Mouse (Mus musculus): ENCODE measurements around the gene Pgm1. TPM values are rescaled to one million over a fixed set of nuclear protein-coding genes. Genes with fewer than 3 reads are reported as not detected.

The Pgm1 gene
- total RNA-seq, 2 experiments from 2014 or later = 58.6 to 62.7 TPM

DNA sequence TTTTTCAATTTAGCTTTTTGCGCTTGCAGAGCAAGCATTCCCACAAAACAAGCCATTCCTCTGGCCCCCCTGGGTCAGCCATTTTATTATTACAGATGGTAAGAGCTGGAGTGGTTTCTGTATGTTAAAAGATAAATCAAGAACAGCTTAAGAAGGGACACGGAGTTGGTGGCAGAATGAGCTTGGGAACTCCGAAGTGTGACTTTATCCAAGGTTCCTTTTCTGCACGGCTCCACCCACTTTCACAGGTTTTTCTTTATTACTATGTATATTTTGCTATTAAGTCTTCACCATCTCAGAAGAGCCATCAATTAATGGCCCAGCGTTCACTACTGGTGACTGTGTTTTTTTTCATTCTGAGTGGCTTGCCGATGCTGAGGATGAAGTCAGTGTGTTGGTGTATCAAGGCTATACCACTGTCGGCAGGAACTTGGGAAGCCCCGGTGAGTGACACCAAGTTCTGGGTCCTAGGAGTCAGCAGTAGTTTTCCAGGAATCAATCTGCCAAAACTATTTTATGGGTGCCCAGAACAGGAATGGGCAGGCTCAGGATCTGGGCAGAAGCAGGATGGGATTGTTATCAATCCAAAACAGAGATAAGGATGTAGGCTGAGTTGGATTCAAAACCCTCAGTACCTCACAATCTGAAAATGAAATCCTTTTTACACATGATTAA, 83.3 kb downstream of the Pgm1 start:
- no peak for DNase-seq

DNA sequence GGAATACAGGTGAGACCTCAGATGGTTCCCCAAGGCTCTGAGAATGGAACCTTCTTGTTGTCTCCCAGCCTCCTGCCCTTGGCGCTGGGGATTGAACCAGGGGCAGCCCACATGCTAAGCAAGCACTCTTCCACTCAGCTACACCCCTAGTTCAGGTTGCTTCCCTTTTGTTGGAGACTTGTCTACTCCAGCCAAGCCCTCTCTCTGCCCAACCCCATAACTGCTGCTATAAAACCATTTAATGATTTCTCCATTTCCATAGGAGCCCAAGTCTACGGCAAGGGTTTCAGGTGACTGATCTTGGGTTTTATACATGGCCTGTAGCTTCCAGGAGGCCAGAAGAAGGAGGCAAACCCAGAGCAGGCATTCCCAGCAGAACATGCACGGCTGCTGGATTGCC, 98.6 kb downstream of the Pgm1 start:
- DNase-seq = no peak

DNA sequence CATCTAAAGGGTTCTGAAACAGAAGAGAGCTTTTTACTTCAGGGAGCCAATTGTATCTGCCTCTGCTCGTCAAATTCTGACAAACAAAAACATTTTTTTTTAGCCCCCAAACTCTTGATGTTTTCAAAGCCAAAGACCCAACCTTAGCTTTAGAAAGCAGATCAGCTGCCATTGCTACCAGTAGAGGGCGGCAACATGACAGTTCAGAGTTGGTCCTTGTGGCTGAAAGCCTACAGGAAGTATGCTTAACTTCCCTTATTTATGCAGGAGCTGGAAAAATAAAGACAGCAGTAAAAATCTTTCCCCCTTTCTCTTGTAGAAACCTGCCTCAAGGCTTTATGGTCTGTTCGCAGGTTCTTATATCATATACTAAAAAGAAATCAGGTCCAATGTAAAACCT, 99.4 kb downstream of the Pgm1 start:
- peak; percentile 66 to 72 for DNase-seq

DNA sequence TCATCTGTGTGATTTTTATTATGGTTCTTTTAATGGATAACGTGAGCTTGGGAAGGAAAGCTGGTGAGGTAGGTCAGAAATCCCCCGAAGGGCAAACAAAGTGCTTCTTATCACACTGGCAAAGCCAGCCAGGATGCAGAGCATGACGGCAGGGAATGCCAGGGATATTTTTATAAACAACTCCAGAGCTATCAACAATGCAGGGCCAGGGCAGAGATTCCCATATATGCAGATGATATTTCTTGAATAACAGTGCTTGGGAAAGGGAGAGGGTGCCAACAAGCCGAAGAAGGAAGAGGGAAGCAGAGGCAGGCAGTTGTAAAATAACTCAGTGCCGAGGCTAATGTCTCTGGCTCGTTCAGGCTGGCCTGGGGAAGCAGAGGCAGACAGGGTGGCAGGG, 102.1 kb downstream of the Pgm1 start:
- no peak for DNase-seq

DNA sequence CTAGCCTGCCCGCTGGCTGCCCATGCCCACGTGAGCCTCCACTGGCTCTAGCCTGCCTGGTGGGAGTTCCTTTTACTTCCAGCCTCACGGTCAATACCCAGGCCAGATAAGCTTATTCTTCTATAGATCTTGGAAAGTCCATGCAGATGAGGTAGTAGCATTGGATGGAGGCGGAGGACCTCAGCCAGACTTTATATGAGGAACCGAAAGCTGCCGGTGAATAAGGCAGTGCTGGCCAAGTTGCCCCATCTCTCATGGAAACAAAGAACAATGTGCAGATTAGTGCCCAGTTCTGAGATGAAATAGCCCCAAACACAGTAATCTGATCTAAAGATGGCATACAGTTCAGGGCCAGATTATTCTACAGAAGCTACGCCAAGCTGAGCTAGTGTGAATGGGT, 103.4 kb downstream of the Pgm1 start:
- no peak for DNase-seq

DNA sequence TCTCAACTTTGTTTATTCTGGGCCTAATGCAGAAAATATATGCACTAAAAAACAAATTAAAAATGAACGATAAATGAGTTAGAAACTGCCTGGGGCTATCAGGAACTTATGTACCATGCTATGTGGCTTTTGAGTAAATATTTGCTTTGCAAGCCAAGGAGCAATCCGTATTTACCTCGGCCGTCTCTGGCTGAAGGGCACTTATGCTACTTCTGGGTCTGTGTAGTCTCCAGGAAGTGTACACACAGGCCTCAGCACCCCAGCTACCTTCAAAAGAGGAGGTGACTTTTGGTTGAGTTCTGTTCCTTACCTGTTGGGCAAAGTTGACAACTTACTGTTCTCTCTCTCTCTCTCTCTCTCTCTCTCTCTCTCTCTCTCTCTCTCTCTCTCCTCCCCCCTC, 104.7 kb downstream of the Pgm1 start:
- no peak for DNase-seq

DNA sequence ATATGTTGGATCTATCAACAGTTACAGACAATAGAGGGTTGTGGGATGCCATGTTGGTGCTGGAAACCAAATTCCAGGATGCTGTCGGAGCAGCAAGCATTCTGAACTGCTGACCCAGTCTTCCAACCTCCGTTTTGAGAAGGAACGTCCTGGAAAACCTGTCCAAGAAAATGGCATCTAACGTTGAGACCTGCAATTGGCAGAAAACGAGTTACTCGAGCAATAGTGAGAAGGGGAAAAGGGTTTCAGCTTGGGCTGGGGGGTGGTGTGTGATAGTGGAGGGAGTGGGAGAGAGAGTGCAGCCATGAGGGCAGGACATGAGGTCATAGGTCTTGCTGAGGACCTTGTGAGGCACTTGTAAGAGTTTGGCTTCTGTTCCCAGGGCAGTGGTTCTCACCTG, 105.8 kb downstream of the Pgm1 start:
- no peak for DNase-seq

DNA sequence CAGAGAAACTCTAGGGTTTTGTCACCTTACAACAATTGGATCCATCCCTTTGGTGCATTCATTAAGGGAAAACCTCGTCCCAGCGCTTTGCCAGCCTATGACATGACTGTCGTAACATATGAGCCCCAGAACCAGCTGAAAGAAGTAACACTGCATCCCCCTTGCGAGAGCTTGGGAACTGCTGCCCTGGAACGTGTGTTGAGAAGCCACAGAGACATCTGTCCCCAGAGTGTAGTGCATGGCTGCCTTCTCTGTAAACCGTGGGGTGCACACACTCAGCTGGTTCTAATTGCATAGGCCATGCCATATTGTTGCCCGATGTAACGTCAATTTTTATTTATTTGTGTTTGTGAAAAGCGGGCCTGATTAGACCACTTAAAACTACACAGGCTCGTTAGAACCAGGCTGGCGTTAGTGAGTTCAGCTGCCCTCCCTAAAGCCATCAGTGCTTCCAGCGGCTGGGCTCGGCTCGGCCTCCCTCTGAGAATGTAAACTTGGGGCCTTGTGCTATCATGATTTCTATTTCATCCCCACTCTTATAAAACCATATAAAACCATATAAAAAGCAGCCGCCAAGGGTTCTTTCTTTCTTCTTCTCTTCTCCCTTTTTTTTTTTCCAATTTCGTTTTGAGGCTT, 106.8 kb downstream of the Pgm1 start:
- no peak for DNase-seq

Other genes with a start within 250 kb of the Pgm1 start
- 10 to 100 TPM in 1 of 2 experiments, 1 to 10 TPM in 1; 9.8 to 11.0 TPM for gene Alg6, start 213.8 kb upstream of the Pgm1 start, total RNA-seq (2021)
- 1 to 10 TPM; 5.4 to 9.6 TPM for gene Efcab7, start 100.2 kb upstream of the Pgm1 start, total RNA-seq (2021)
- gene Itgb3bp, start 399 bp downstream of the Pgm1 start, total RNA-seq (2021) = 1 to 10 TPM; 4.4 to 6.0 TPM
- 1 to 10 TPM; 5.3 to 5.8 TPM for gene Ror1, start 166.4 kb downstream of the Pgm1 start, total RNA-seq (2021)